Mouse (Mus musculus) stomach, postnatal 0 days (tissue): ENCODE measurements at regions not wholly inside any gene's neighbourhood (a gene's known extent, or its start where the extent isn't known, plus 50 kb on each side); places are given as distances from the start of the nearest gene placed in this dataset.

ENCODE experiments used
- ATAC-seq: fragments of 200-750 bp; cut with Nextera tagmentation; 2 replicates; pipeline ENCODE4 v1.8.0; 2017; ENCODE audit not compliant: low FRiP score, low TSS enrichment
- DNase-seq: peaks from one replicate; pipeline ENCODE4 v3.0.0-alpha.2; 2016; ENCODE audit warnings: low spot score
- H3K27ac ChIP-seq: fragments of 300-500 bp; sonication (generic); replicated peaks from 2 replicates; pipeline ENCODE4 v1.5.1; 2014; ENCODE audit warnings: mild to moderate bottlenecking, control low read depth
- H3K27me3 ChIP-seq: fragments of 300-500 bp; sonication (generic); 2 replicates; pipeline ENCODE4 v1.6.1; 2014; ENCODE audit warnings: low read length; ENCODE audit not compliant: control insufficient read depth, insufficient read depth
- H3K36me3 ChIP-seq: fragments of 300-500 bp; sonication (generic); 2 replicates; pipeline ENCODE4 v1.6.1; 2014; ENCODE audit warnings: low read length, mixed read lengths; ENCODE audit not compliant: control insufficient read depth, insufficient read depth
- H3K4me1 ChIP-seq: fragments of 300-500 bp; sonication (generic); replicated peaks from 2 replicates; pipeline ENCODE4 v1.6.1; 2014; ENCODE audit warnings: antibody characterized with exemption; ENCODE audit not compliant: control insufficient read depth, insufficient read depth
- H3K4me2 ChIP-seq: fragments of 300-500 bp; sonication (generic); replicated peaks from 2 replicates; pipeline ENCODE4 v1.6.1; 2014; ENCODE audit warnings: low read depth, mild to moderate bottlenecking, control low read depth, moderate library complexity
- H3K4me3 ChIP-seq: fragments of 300-500 bp; sonication (generic); 2 replicates; pipeline ENCODE4 v1.5.1; 2014; ENCODE audit warnings: low read depth, low read length, control low read depth
- H3K9ac ChIP-seq: fragments of 300-500 bp; sonication (generic); 2 replicates; pipeline ENCODE4 v1.6.1; 2014; ENCODE audit warnings: mild to moderate bottlenecking, low read length, control low read depth, mixed read lengths
- H3K9me3 ChIP-seq: fragments of 300-500 bp; sonication (generic); 2 replicates; pipeline ENCODE4 v1.6.1; 2016; ENCODE audit warnings: low read length; ENCODE audit not compliant: control insufficient read depth
- CTCF ChIP-seq: IDR thresholded peaks from 2 replicates; pipeline ENCODE4 v1.5.1; 2016; ENCODE audit warnings: antibody characterized with exemption, low read depth, mild to moderate bottlenecking, moderate library complexity
- EP300 ChIP-seq: optimal IDR thresholded peaks from 2 replicates; pipeline ENCODE3; 2016; ENCODE audit warnings: antibody characterized with exemption
- WGBS: fragments of 180-500 bp; shearing (Covaris S2); extraction: QIAGEN DNeasy Blood & Tissue Kit; methylation state at CpG from one replicate; pipeline ENCODE4 v1.1.7; 2014; 5-methylcytosine and 5-hydroxymethylcytosine counted together

DNA sequence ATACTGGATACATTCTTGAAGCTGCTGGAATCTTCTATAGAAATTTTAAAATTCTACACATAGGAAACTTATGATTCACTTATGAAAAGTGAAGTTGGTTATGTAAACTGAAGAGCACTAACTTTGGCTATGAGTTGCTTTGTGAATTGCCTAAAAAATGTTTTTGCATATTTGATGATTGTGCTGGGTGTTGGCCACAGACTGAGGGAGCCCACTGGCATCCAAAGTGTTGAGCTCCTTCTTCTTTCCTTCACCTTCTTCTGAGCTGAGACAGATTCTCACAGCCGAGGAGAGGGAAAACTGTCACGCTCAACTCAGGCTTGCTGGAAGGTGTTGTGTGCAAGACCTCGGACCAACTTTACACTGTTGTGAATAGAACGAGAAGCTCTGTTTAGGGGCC lies 243.7 kb downstream of the Gm10260 start:
- H3K4me3 ChIP-seq: no peak overlapping the region
- no peaks in the 10 kb centered on the region for H3K27me3 ChIP-seq
- no peak overlapping the region for H3K27ac ChIP-seq
- H3K9me3 ChIP-seq: no peaks in the 10 kb centered on the region
- ATAC-seq: no peak
- WGBS: 96% methylated on average over 4 of the region's 4 CpGs
- H3K9ac ChIP-seq: no peak overlapping the region
- no peak for TF ChIP-seq CTCF
- no peak for TF ChIP-seq EP300
- H3K4me1 ChIP-seq: no peaks in the 10 kb centered on the region
- no peak for DNase-seq
- no peak overlapping the region for H3K4me2 ChIP-seq
- no peaks in the 10 kb centered on the region for H3K36me3 ChIP-seq

DNA sequence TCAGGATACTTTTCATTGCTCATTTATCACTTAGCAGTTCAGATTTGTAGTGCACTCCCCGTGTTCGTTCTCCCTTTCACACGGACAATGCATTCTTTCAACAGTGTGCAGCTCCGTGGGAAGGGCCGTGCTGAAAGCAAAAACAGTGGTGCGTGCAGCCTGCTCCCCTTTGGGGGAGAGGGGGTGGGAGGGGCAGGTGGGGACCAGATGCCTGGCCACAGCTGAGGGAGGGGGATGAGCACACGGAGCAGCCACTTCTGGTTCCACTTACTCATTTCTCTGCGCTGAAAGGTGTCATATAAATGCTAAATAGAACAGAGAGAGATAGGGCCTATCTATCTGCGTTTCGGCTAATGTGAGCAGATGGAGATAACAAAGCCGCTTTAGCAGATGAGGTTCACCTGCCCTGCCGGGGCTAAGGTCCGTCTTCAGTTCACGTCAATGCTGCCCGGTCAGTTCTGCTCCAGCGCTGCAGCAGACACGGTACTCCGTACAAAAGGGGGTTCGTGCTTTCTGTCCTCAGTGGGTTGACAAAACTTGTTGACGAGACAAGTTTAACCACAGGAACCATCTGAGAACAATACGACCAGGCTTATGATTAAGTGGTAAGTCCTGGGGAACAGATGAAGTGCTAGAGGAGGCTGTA lies 245.9 kb downstream of the Gm10260 start:
- H3K36me3 ChIP-seq: no peaks in the 10 kb centered on the region
- TF ChIP-seq CTCF (no peak), EP300 (no peak)
- H3K9me3 ChIP-seq: no peaks in the 10 kb centered on the region
- H3K27ac ChIP-seq: no peak overlapping the region
- DNase-seq (no peak), ATAC-seq (no peak)
- WGBS: 39% methylated on average over 21 of the region's 21 CpGs
- no peak overlapping the region for H3K4me3 ChIP-seq
- no peak overlapping the region for H3K9ac ChIP-seq
- H3K4me1 ChIP-seq: no peaks in the 10 kb centered on the region
- H3K4me2 ChIP-seq: peak overlapping the region; percentile 32
- no peaks in the 10 kb centered on the region for H3K27me3 ChIP-seq

DNA sequence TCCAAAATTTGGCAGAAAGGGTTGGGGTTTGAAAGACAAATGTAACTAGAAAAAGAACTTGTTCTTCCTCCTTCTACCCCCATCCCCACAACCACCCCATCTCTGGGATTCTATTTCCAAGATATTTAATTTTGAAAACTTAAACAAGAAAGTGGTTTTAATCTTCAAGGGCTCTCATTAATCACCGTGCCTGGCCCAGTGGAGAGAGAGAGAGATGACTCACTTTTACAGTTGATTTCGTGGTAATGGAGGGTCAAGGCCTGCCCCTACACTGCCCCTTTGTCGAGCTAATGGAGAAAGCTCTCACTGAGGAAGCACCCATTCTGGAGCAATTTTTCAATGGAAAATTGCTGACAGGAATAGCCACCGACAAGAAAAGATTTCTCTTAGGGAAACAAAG lies 247.9 kb downstream of the Gm10260 start:
- no peak overlapping the region for H3K27ac ChIP-seq
- WGBS: 33% methylated on average over 4 of the region's 4 CpGs
- TF ChIP-seq CTCF: no peak
- no peak for TF ChIP-seq EP300
- no peaks in the 10 kb centered on the region for H3K36me3 ChIP-seq
- H3K27me3 ChIP-seq: no peaks in the 10 kb centered on the region
- H3K9ac ChIP-seq: no peak overlapping the region
- no peaks in the 10 kb centered on the region for H3K4me1 ChIP-seq
- H3K4me2 ChIP-seq: no peak overlapping the region
- no peaks in the 10 kb centered on the region for H3K9me3 ChIP-seq
- ATAC-seq (no peak), DNase-seq (no peak)
- H3K4me3 ChIP-seq: no peak overlapping the region

DNA sequence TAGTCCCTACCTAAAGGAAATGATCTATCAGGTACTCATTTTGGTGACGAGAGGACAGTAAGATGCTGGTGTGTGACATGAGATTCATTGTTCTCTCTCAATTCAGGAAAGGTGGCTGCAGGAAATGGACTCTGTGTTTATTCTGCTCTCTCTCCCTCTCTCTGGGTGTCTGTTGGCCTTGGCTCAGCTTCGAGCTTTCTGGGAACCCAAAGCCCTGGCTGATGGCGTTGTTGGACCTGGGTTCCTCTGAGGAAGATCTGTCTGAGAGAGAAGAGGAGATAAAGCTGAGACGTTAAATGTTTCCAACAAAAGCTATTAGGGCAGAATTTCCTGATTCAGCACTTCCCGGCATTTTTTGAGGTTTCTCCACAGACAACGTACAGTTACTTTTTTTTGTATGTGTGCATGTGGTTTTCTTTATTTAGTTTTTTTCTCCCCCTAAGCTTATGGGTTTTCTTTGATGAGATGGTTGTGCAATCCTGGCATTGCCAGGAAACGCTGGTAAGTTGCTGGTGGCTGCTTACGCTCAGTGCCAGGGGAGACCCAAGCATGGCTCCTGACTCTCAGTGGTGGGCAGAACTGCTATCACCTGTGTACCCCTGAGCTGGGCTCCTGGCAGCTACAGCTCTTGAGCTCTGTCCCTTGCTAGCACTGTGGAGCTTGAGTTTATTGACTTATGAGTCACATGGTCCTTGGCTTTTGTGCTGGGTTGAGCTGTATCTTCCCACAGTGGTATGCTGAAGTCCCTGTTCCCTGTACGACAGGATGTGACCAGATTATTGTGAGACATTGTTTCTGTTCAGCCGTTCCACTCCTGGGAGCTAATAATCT lies 249.8 kb downstream of the Gm10260 start:
- no peak for TF ChIP-seq CTCF
- TF ChIP-seq EP300: no peak
- 28% methylated on average over 10 of the region's 10 CpGs for WGBS
- peak overlapping the region; percentile 40; the same call in 1 of the 2 replicates for H3K27ac ChIP-seq
- no peaks in the 10 kb centered on the region for H3K4me1 ChIP-seq
- peak; percentile 47 for DNase-seq
- H3K9ac ChIP-seq: 0 out of 2 replicates have a peak overlapping the region, but pooled peaks have one; percentile 8
- H3K9me3 ChIP-seq: no peaks in the 10 kb centered on the region
- H3K4me3 ChIP-seq: no peak overlapping the region
- no peaks in the 10 kb centered on the region for H3K36me3 ChIP-seq
- H3K27me3 ChIP-seq: no peaks in the 10 kb centered on the region
- ATAC-seq: peak; percentile 92
- peak overlapping the region; percentile 25 for H3K4me2 ChIP-seq

DNA sequence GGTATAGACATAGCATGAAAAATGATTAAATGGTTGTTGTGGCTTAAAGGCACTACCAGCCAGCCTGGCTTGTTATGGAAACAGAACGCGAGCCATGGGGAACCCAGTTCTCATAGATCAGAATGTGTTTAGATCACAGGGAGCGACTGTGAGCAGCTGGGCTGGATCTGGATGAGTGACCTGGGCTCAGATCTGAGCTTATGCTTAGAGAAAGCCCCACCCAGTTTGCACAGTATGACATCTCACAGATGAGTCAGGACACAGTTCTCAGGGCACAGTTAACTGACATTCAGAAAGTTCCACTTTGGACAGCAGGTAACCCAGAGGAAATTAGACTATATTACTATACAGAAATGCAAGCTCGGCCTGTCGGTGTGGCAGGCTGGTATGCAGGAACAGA lies 255.5 kb downstream of the Gm10260 start:
- WGBS: 71% methylated on average over 5 of the region's 5 CpGs
- TF ChIP-seq EP300 (no peak), CTCF (no peak)
- no peaks in the 10 kb centered on the region for H3K36me3 ChIP-seq
- no peak overlapping the region for H3K9ac ChIP-seq
- no peaks in the 10 kb centered on the region for H3K27me3 ChIP-seq
- H3K27ac ChIP-seq: no peak overlapping the region
- H3K4me1 ChIP-seq: no peaks in the 10 kb centered on the region
- DNase-seq (no peak), ATAC-seq (peak; percentile 66)
- no peaks in the 10 kb centered on the region for H3K9me3 ChIP-seq
- H3K4me3 ChIP-seq: no peak overlapping the region
- H3K4me2 ChIP-seq: no peak overlapping the region
